Mouse (Mus musculus): ENCODE measurements around the gene Rnf128. TPM values are rescaled to one million over a fixed set of nuclear protein-coding genes. Genes with fewer than 3 reads are reported as not detected.

The Rnf128 gene
- polyA plus RNA-seq, 1 experiment, result 11.9 TPM

GRCm38 (mm10) chrX:139610765-139611300 is 47.7 kb downstream of the Rnf128 start:
- no peak for DNase-seq (ENCODE audit: extremely low spot score in 1 of 2, low spot score in 1 of 2)

- no peak for DNase-seq (ENCODE audit: extremely low spot score in 1 of 2, low spot score in 1 of 2)
Measured at GRCm38 (mm10) chrX:139614761-139615160, 51.6 kb downstream of the Rnf128 start.

- no peak for DNase-seq (ENCODE audit: extremely low spot score in 1 of 2, low spot score in 1 of 2)
Measured at GRCm38 (mm10) chrX:139622071-139622470, 59.0 kb downstream of the Rnf128 start.

- no peak for DNase-seq (ENCODE audit: extremely low spot score in 1 of 2, low spot score in 1 of 2)
Measured at GRCm38 (mm10) chrX:139634758-139635157, 71.6 kb downstream of the Rnf128 start.

GRCm38 (mm10) chrX:139639744-139640143 is 76.6 kb downstream of the Rnf128 start:
- no peak for DNase-seq (ENCODE audit: extremely low spot score in 1 of 2, low spot score in 1 of 2)

GRCm38 (mm10) chrX:139640418-139640817 is 77.3 kb downstream of the Rnf128 start:
- no peak for DNase-seq (ENCODE audit: extremely low spot score in 1 of 2, low spot score in 1 of 2)

- no peak for DNase-seq (ENCODE audit: extremely low spot score in 1 of 2, low spot score in 1 of 2)
Measured at GRCm38 (mm10) chrX:139652226-139652625, 89.1 kb downstream of the Rnf128 start.

GRCm38 (mm10) chrX:139653292-139653691 is 90.2 kb downstream of the Rnf128 start:
- no peak for DNase-seq (ENCODE audit: extremely low spot score in 1 of 2, low spot score in 1 of 2)

- DNase-seq (ENCODE audit: extremely low spot score in 1 of 2, low spot score in 1 of 2), result no peak
Measured at GRCm38 (mm10) chrX:139654350-139655063, 91.4 kb downstream of the Rnf128 start.

- no peak for DNase-seq (ENCODE audit: extremely low spot score in 1 of 2, low spot score in 1 of 2)
Measured at GRCm38 (mm10) chrX:139662111-139662510, 99.0 kb downstream of the Rnf128 start.

GRCm38 (mm10) chrX:139665829-139666228 is 102.7 kb downstream of the Rnf128 start:
- peak in 1 of 2 experiments; percentile 16 for DNase-seq (ENCODE audit: extremely low spot score in 1 of 2, low spot score in 1 of 2)

- DNase-seq (ENCODE audit: extremely low spot score in 1 of 2, low spot score in 1 of 2), result no peak
Measured at GRCm38 (mm10) chrX:139684410-139684774, 121.3 kb downstream of the Rnf128 start.

GRCm38 (mm10) chrX:139684775-139685695 is 121.9 kb downstream of the Rnf128 start, which contains the start of gene Tbc1d8b:
Tbc1d8b (plus strand) TSS chrX:139684996.
- DNase-seq (ENCODE audit: extremely low spot score in 1 of 2, low spot score in 1 of 2), result peak; percentile 63 to 82

- DNase-seq (ENCODE audit: extremely low spot score in 1 of 2, low spot score in 1 of 2), result no peak
Measured at GRCm38 (mm10) chrX:139714381-139714780, 151.3 kb downstream of the Rnf128 start, which contains the start of gene Gm15013. Gm15013 (minus strand) TSS chrX:139714481.

GRCm38 (mm10) chrX:139722350-139722749 is 159.2 kb downstream of the Rnf128 start:
- DNase-seq (ENCODE audit: extremely low spot score in 1 of 2, low spot score in 1 of 2), result no peak

Other genes with a start within 250 kb of the Rnf128 start
- gene Trap1a, start 229.6 kb upstream of the Rnf128 start, polyA plus RNA-seq (2012; rRNA removed), result 0.12 and 1.1 TPM in 2 replicates
- 0.23 and 0.42 TPM in 2 replicates for gene D330045A20Rik, start 82.9 kb upstream of the Rnf128 start, polyA plus RNA-seq (2012; rRNA removed)
- 1.7 and 2.0 TPM in 2 replicates for gene Tbc1d8b, start 121.7 kb downstream of the Rnf128 start, polyA plus RNA-seq (2012; rRNA removed)
- not detected in 2 replicates for gene Gm15013, start 151.2 kb downstream of the Rnf128 start, polyA plus RNA-seq (2012; rRNA removed)
- gene Ripply1, start 219.0 kb downstream of the Rnf128 start, polyA plus RNA-seq (2012; rRNA removed), result 0.24 and 0.46 TPM in 2 replicates
- gene Cldn2, start 237.5 kb downstream of the Rnf128 start, polyA plus RNA-seq (2012; rRNA removed), result 0.06 and 0.20 TPM in 2 replicates

Data from frontal cortex, adult 2 months (tissue).